Mouse (Mus musculus): ENCODE data around the gene Ngf. TPM values are rescaled to one million over a fixed set of nuclear protein-coding genes. Genes with fewer than 3 reads are reported as not detected.

Ngf gene
- polyA plus RNA-seq (2014; fragmentation: Nextera tagmentation; extraction: Ambion mirVana), result 0.29 TPM in 2 replicates

DNA sequence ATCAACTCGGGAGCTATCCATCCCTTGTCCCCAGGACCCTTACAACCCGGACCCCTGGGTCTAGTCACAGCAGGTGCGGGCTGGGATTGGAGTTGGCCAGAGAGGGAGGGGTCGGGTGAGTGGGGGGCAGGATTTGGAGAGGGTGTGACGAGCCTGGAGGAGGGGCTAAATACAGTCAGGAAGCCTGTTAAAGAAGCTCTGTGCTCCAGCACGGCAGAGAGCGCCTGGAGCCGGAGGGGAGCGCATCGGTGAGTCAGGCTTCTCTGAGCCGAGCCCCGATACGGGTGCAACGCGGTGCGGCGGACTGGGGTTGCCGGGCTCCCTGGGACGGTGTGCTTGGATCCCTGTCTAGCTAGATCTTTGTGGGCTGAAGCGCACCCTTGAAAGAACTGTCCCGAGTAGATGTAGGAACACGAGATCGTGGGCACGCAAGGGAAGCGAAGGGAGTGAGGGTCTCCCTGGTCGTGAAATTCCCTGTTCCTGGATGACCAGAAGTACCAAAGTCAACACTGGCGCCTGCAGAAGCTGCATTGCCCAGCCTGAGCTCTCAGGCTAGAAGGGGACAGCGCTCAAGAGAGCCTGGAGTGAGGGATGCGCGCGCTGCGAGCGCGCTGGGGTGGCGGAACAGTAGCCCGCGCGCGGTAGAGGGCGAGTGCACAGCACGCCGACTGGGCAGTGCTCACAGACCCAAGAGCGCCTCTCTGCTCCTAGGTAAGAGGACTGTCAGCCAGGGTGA lies at the start of gene Ngf:
Gene Ngf, plus strand, starts transcription at position 207 of the 736 bp plus-strand sequence.
- Histone ChIP-seq H3K4me1 (replicated peaks; ENCODE audit: control insufficient read depth, insufficient read depth, low read length) (peaks cover 4% of the 10 kb centered on the region; the same call in 1 of the 2 replicates), H3K4me2 (replicated peaks) (peak within 1 kb of the TSS; percentile 55), H3K36me3 (replicated peaks; ENCODE audit: control insufficient read depth, insufficient read depth) (no peaks in the 10 kb centered on the region), H3K9me3 (ENCODE audit: control insufficient read depth, low read length) (no peaks in the 10 kb centered on the region), H3K4me3 (replicated peaks; ENCODE audit: low read length) (peak within 1 kb of the TSS; percentile 32), H3K27me3 (ENCODE audit: control insufficient read depth, insufficient read depth, low read length) (peaks cover 38% of the 10 kb centered on the region), H3K9ac (peak within 1 kb of the TSS; percentile 16), H3K27ac (no peak within 1 kb of the TSS)
- WGBS, result under 1% methylated on average over 43 of the region's 43 CpGs
- ATAC-seq (ENCODE audit: low FRiP score) (peak; percentile 67), DNase-seq (ENCODE audit: low spot score) (no peak)

DNA sequence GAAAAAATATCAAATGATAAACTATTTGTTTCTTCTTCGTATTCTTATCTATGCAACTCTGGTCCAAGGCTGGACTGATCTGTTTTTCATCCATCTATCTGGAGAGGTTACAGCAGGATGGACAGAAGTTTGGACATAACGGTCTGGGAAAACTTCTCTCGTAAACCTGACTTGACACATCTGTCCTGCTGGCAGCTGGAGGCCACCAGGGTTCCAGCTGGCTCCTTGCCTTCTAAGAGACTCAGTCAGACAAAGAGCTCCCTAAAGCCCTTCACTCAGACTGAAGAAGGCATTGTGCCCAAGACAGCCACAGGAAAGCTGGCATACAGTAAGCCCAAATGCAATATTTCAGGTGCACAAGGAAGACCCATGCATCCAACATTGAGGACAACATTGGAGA lies 24.2 kb upstream of the Ngf start:
- DNase-seq (ENCODE audit: low spot score), result no peak
- Histone ChIP-seq H3K4me3 (replicated peaks; ENCODE audit: low read length) (no peak overlapping the region), H3K4me1 (replicated peaks; ENCODE audit: control insufficient read depth, insufficient read depth, low read length) (no peaks in the 10 kb centered on the region), H3K36me3 (replicated peaks; ENCODE audit: control insufficient read depth, insufficient read depth) (no peaks in the 10 kb centered on the region), H3K4me2 (replicated peaks) (no peak overlapping the region), H3K9me3 (ENCODE audit: control insufficient read depth, low read length) (no peaks in the 10 kb centered on the region), H3K27me3 (ENCODE audit: control insufficient read depth, insufficient read depth, low read length) (no peaks in the 10 kb centered on the region), H3K27ac (no peak overlapping the region), H3K9ac (no peak overlapping the region)
- WGBS, result 90% methylated on average over 3 of the region's 3 CpGs
- no peak for ATAC-seq (ENCODE audit: low FRiP score)

DNA sequence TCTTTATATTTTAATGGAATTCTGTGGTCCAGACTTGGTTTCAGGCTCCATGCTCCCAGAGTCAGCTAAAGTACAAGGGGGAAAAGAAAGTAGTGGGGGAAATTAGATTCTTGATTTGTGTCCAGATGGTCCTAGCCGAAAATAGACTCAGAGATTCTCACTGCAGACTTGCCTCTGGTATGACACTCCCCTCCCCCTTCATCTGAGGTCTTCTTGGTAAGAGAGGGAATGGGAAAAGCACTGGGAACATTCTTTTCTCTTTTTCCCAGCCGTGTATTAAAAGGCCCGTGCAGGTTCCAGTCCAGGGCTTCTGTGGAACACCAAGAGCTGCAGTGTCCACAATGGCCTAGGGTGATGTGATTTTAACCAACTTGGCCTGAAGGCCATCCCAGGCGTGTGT lies 23.0 kb upstream of the Ngf start:
- Histone ChIP-seq H3K9me3 (ENCODE audit: control insufficient read depth, low read length) (no peaks in the 10 kb centered on the region), H3K9ac (no peak overlapping the region), H3K36me3 (replicated peaks; ENCODE audit: control insufficient read depth, insufficient read depth) (no peaks in the 10 kb centered on the region), H3K27ac (no peak overlapping the region), H3K27me3 (ENCODE audit: control insufficient read depth, insufficient read depth, low read length) (no peaks in the 10 kb centered on the region), H3K4me2 (replicated peaks) (no peak overlapping the region), H3K4me3 (replicated peaks; ENCODE audit: low read length) (no peak overlapping the region), H3K4me1 (replicated peaks; ENCODE audit: control insufficient read depth, insufficient read depth, low read length) (no peaks in the 10 kb centered on the region)
- ATAC-seq (ENCODE audit: low FRiP score) (no peak), DNase-seq (ENCODE audit: low spot score) (no peak)
- 78% methylated on average over 4 of the region's 4 CpGs for WGBS

GRCm38 (mm10) chr3:102454566-102454965 lies 15.2 kb upstream of the Ngf start:
- Histone ChIP-seq H3K9ac (no peak overlapping the region), H3K4me2 (replicated peaks) (no peak overlapping the region), H3K4me1 (replicated peaks; ENCODE audit: control insufficient read depth, insufficient read depth, low read length) (no peaks in the 10 kb centered on the region), H3K36me3 (replicated peaks; ENCODE audit: control insufficient read depth, insufficient read depth) (no peaks in the 10 kb centered on the region), H3K27me3 (ENCODE audit: control insufficient read depth, insufficient read depth, low read length) (no peaks in the 10 kb centered on the region), H3K4me3 (replicated peaks; ENCODE audit: low read length) (no peak overlapping the region), H3K27ac (no peak overlapping the region), H3K9me3 (ENCODE audit: control insufficient read depth, low read length) (no peaks in the 10 kb centered on the region)
- no peak for ATAC-seq (ENCODE audit: low FRiP score)
- WGBS, result 80% methylated on average over 6 of the region's 6 CpGs
- DNase-seq (ENCODE audit: low spot score), result no peak

GRCm38 (mm10) chr3:102460528-102460927 lies 9.2 kb upstream of the Ngf start:
- no peak overlapping the region for H3K9ac ChIP-seq
- no peak overlapping the region for H3K4me2 ChIP-seq (replicated peaks)
- no peak for ATAC-seq (ENCODE audit: low FRiP score)
- H3K27me3 ChIP-seq (ENCODE audit: control insufficient read depth, insufficient read depth, low read length), result no peaks in the 10 kb centered on the region
- no peak overlapping the region for H3K27ac ChIP-seq
- H3K9me3 ChIP-seq (ENCODE audit: control insufficient read depth, low read length), result no peaks in the 10 kb centered on the region
- H3K36me3 ChIP-seq (replicated peaks; ENCODE audit: control insufficient read depth, insufficient read depth), result no peaks in the 10 kb centered on the region
- H3K4me1 ChIP-seq (replicated peaks; ENCODE audit: control insufficient read depth, insufficient read depth, low read length), result no peaks in the 10 kb centered on the region
- 87% methylated on average over 5 of the region's 5 CpGs for WGBS
- no peak for DNase-seq (ENCODE audit: low spot score)
- H3K4me3 ChIP-seq (replicated peaks; ENCODE audit: low read length), result no peak overlapping the region

DNA sequence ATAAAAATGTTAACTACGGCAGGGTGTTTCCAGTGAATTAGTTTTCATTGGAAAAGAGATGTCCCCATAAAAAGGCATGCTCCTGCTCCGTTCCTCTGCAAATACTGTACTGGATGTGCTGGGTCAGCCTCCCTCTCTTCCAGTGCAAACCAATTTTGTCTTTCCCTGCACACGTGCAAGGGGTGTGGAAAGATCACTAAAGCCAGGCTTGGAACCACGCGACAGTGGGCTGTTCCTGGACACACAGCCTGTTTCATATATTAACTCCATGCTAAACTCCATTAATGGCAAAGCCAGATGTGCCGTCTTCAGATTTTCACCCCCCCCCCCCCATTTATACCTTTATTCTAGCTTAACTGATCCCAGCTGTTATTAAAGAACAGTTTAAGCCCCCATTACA lies 8.7 kb upstream of the Ngf start:
- no peaks in the 10 kb centered on the region for H3K4me1 ChIP-seq (replicated peaks; ENCODE audit: control insufficient read depth, insufficient read depth, low read length)

GRCm38 (mm10) chr3:102462703-102463336 lies 6.9 kb upstream of the Ngf start:
- Histone ChIP-seq H3K4me2 (replicated peaks) (no peak overlapping the region), H3K4me1 (replicated peaks; ENCODE audit: control insufficient read depth, insufficient read depth, low read length) (no peaks in the 10 kb centered on the region), H3K4me3 (replicated peaks; ENCODE audit: low read length) (no peak overlapping the region), H3K27me3 (ENCODE audit: control insufficient read depth, insufficient read depth, low read length) (no peaks in the 10 kb centered on the region), H3K9me3 (ENCODE audit: control insufficient read depth, low read length) (no peaks in the 10 kb centered on the region), H3K36me3 (replicated peaks; ENCODE audit: control insufficient read depth, insufficient read depth) (no peaks in the 10 kb centered on the region), H3K27ac (no peak overlapping the region), H3K9ac (no peak overlapping the region)
- DNase-seq (ENCODE audit: low spot score) (no peak), ATAC-seq (ENCODE audit: low FRiP score) (no peak)
- 56% methylated on average over 9 of the region's 9 CpGs for WGBS

More for the DNA sequence above, 8.7 kb upstream of the Ngf start:
- H3K27ac ChIP-seq, result no peak overlapping the region
- H3K9ac ChIP-seq, result no peak overlapping the region
- no peak overlapping the region for H3K4me2 ChIP-seq (replicated peaks)
- 84% methylated on average over 6 of the region's 6 CpGs for WGBS
- H3K9me3 ChIP-seq (ENCODE audit: control insufficient read depth, low read length), result no peaks in the 10 kb centered on the region
- DNase-seq (ENCODE audit: low spot score), result no peak
- ATAC-seq (ENCODE audit: low FRiP score), result no peak
- H3K4me3 ChIP-seq (replicated peaks; ENCODE audit: low read length), result no peak overlapping the region
- H3K27me3 ChIP-seq (ENCODE audit: control insufficient read depth, insufficient read depth, low read length), result no peaks in the 10 kb centered on the region
- H3K36me3 ChIP-seq (replicated peaks; ENCODE audit: control insufficient read depth, insufficient read depth), result no peaks in the 10 kb centered on the region

GRCm38 (mm10) chr3:102463339-102463738 lies 6.4 kb upstream of the Ngf start:
- Histone ChIP-seq H3K27me3 (ENCODE audit: control insufficient read depth, insufficient read depth, low read length) (peaks cover under 1% of the 10 kb centered on the region; the same call in 1 of the 2 replicates), H3K27ac (no peak overlapping the region), H3K4me2 (replicated peaks) (no peak overlapping the region), H3K9ac (no peak overlapping the region), H3K9me3 (ENCODE audit: control insufficient read depth, low read length) (no peaks in the 10 kb centered on the region), H3K36me3 (replicated peaks; ENCODE audit: control insufficient read depth, insufficient read depth) (no peaks in the 10 kb centered on the region), H3K4me3 (replicated peaks; ENCODE audit: low read length) (no peak overlapping the region), H3K4me1 (replicated peaks; ENCODE audit: control insufficient read depth, insufficient read depth, low read length) (no peaks in the 10 kb centered on the region)
- ATAC-seq (ENCODE audit: low FRiP score) (no peak), DNase-seq (ENCODE audit: low spot score) (no peak)
- WGBS, result 83% methylated on average over 2 of the region's 2 CpGs

DNA sequence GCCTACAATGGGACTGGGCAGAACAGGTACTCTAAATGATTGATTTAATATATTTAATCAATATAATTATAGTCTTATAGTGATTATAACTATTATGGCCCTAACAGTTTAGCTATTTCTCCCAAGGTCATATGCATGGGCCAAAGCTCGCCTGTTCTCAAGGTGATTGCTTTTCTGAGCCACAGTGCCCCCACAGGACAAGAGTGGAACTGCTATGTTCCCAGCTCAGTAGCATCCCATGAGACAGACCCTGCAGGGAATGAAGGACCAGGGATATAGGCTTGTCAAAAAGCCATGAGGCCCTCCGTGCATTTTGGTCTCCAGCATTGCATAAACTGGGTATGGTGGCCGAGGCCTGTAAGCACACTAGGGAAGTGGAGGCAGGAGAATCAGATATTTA lies 3.1 kb upstream of the Ngf start:
- ATAC-seq (ENCODE audit: low FRiP score), result 0 out of 2 replicates have a peak, but pooled peaks have one; percentile 12
- Histone ChIP-seq H3K27ac (no peak overlapping the region), H3K36me3 (replicated peaks; ENCODE audit: control insufficient read depth, insufficient read depth) (no peaks in the 10 kb centered on the region), H3K4me3 (replicated peaks; ENCODE audit: low read length) (no peak overlapping the region), H3K27me3 (ENCODE audit: control insufficient read depth, insufficient read depth, low read length) (peaks cover 30% of the 10 kb centered on the region), H3K9ac (no peak overlapping the region), H3K4me1 (replicated peaks; ENCODE audit: control insufficient read depth, insufficient read depth, low read length) (peaks cover 4% of the 10 kb centered on the region; the same call in 1 of the 2 replicates), H3K9me3 (ENCODE audit: control insufficient read depth, low read length) (no peaks in the 10 kb centered on the region), H3K4me2 (replicated peaks) (no peak overlapping the region)
- 28% methylated on average over 3 of the region's 3 CpGs for WGBS
- peak; percentile 70 for DNase-seq (ENCODE audit: low spot score)
